In genomic region chr1:54986248-54986647, GRCm38 (mm10) we compare ENCODE assay signal across 20 mouse cellular contexts. TPM values are rescaled to one million over a fixed set of nuclear protein-coding genes. Genes with fewer than 3 reads are reported as not detected.
DNase-seq lines count a peak whose midpoint lies in the region; ATAC-seq and TF ChIP-seq lines count a peak whose summit lies in the region.
"Had no signal": no experiment of that assay in that cellular context is flagged by ENCODE, and none has a peak within 500 bp of the region (broad histone marks: within the 10 kb centered on the region; RNA-seq: fewer than 3 reads in every experiment).

No protein-coding gene starts in this region.

- H3K27me3 ChIP-seq in midbrain, embryonic 11.5 days (ENCODE audit: control insufficient read depth, insufficient read depth, low read length) = no peaks in the 10 kb centered on the region
- no peaks in the 10 kb centered on the region for H3K27me3 ChIP-seq in midbrain, postnatal 0 days (ENCODE audit: insufficient read depth, low read length)
- H3K27me3 ChIP-seq: embryonic facial prominence, embryonic 12.5 days; forebrain, embryonic 13.5 days; forebrain, embryonic 15.5 days had no signal

- H3K4me1 ChIP-seq in midbrain, embryonic 11.5 days (ENCODE audit: control insufficient read depth, insufficient read depth, low read length) = no peaks in the 10 kb centered on the region
- H3K4me1 ChIP-seq in midbrain, postnatal 0 days (ENCODE audit: insufficient read depth, low read length) = no peaks in the 10 kb centered on the region
- H3K4me1 ChIP-seq: embryonic facial prominence, embryonic 10.5 days; forebrain, embryonic 13.5 days; forebrain, embryonic 15.5 days had no signal

- no peak overlapping the region for H3K9ac ChIP-seq in midbrain, embryonic 11.5 days (ENCODE audit: low read length)
- H3K9ac ChIP-seq in midbrain, postnatal 0 days (replicated peaks; ENCODE audit: low read length, poor library complexity, severe bottlenecking) = no peak overlapping the region
- H3K9ac ChIP-seq: embryonic facial prominence, embryonic 12.5 days; forebrain, embryonic 13.5 days; forebrain, embryonic 15.5 days; forebrain, postnatal 0 days had no signal

- no peak overlapping the region for H3K4me2 ChIP-seq in midbrain, embryonic 11.5 days
- H3K4me2 ChIP-seq in midbrain, postnatal 0 days (ENCODE audit: low read depth, low read length, poor library complexity, severe bottlenecking) = no peak overlapping the region
- H3K4me2 ChIP-seq: embryonic facial prominence, embryonic 12.5 days; forebrain, embryonic 13.5 days; forebrain, embryonic 15.5 days had no signal

- no peak overlapping the region for H3K27ac ChIP-seq in midbrain, embryonic 11.5 days (ENCODE audit: low read depth, low read length)
- H3K27ac ChIP-seq in midbrain, postnatal 0 days (ENCODE audit: low read depth, low read length) = no peak overlapping the region
- H3K27ac ChIP-seq: embryonic facial prominence, embryonic 10.5 days; embryonic facial prominence, embryonic 12.5 days; forebrain, embryonic 13.5 days; forebrain, embryonic 15.5 days had no signal

- WGBS in midbrain, embryonic 11.5 days = 95% methylated on average over 5 of the region's 5 CpGs
- 96% methylated on average over 5 of the region's 5 CpGs for WGBS in midbrain, postnatal 0 days

- no peak overlapping the region for H3K4me3 ChIP-seq in midbrain, embryonic 11.5 days (ENCODE audit: low read depth, low read length)
- no peak overlapping the region for H3K4me3 ChIP-seq in midbrain, postnatal 0 days (ENCODE audit: low read depth, low read length)
- H3K4me3 ChIP-seq: embryonic facial prominence, embryonic 10.5 days; embryonic facial prominence, embryonic 12.5 days; forebrain, embryonic 13.5 days; forebrain, embryonic 15.5 days had no signal

- peaks cover 16% of the 10 kb centered on the region for H3K36me3 ChIP-seq in midbrain, embryonic 11.5 days (ENCODE audit: control insufficient read depth, insufficient read depth, low read length)
- H3K36me3 ChIP-seq in midbrain, postnatal 0 days (ENCODE audit: insufficient read depth, low read length) = peaks cover 17% of the 10 kb centered on the region

- no peak for TF ChIP-seq CTCF in midbrain, postnatal 0 days (IDR thresholded peaks at IDR 0.05)

- ATAC-seq in midbrain, embryonic 11.5 days (ENCODE audit: low FRiP score) = no peak
- no peak for ATAC-seq in midbrain, postnatal 0 days (ENCODE audit: low FRiP score)
- ATAC-seq: CD4-positive, CD25-positive, alpha-beta regulatory T cell, adult 4 months; forebrain, embryonic 13.5 days; forebrain, embryonic 15.5 days; forebrain, postnatal 0 days had no signal

- DNase-seq in heart, adult 11 months = peak; percentile 81
- DNase-seq in heart, adult 8-10 months (ENCODE audit: low spot score) = no peak
- peak; percentile 89 for DNase-seq in midbrain, embryonic 11.5 days (ENCODE audit: low spot score, missing footprints)
- no peak for DNase-seq in midbrain, postnatal 0 days (ENCODE audit: low spot score)
- DNase-seq in layer of hippocampus, postnatal 10 days (ENCODE audit: low spot score in 2 of 2) = no peak
- DNase-seq: adrenal gland, adult 2 months; adrenal gland, postnatal 10 days; adrenal gland, postnatal 25 days; B cell, adult 2 months; cerebellum, adult 11-12 months; cerebellum, adult 2 months; cerebellum, adult 9-10 months; cerebellum, postnatal 10 days; cerebellum, postnatal 25 days; forebrain, postnatal 0 days had no signal

- no peaks in the 10 kb centered on the region for H3K9me3 ChIP-seq in midbrain, embryonic 11.5 days (ENCODE audit: control insufficient read depth, low read length)
- no peaks in the 10 kb centered on the region for H3K9me3 ChIP-seq in midbrain, postnatal 0 days (ENCODE audit: low read length)
- H3K9me3 ChIP-seq: embryonic facial prominence, embryonic 10.5 days; embryonic facial prominence, embryonic 12.5 days; forebrain, embryonic 13.5 days; forebrain, embryonic 15.5 days had no signal

RNA-seq across cellular contexts. Expression of gene Sf3b1, which starts 41.0 kb away (rescaled TPM):
- total RNA-seq in heart, adult 8-10 months (2022) = 10 to 100 TPM; 64.1 to 82.3 (median 73.5) TPM
- polyA plus RNA-seq in midbrain, embryonic 11.5 days (2014; fragmentation: Nextera tagmentation; extraction: Ambion mirVana) = 365 and 366 TPM in 2 replicates
- total RNA-seq in midbrain, postnatal 0 days (2014; rRNA removed) = 171 and 262 TPM in 2 replicates
- 250 and 282 TPM in 2 replicates for polyA plus RNA-seq in midbrain, postnatal 0 days (2015; fragmentation: Nextera tagmentation; extraction: Ambion mirVana)
- total RNA-seq in layer of hippocampus, postnatal 10 days (2021) = 100 to 1,000 TPM; 168 to 180 TPM

Comparison
In these comparisons a context has a peak if more than half of its experiments do, and no peak if none do; other contexts are left out.
1. DNase-seq: peak in heart, adult 11 months (single experiment) and midbrain, embryonic 11.5 days (single experiment); none in heart, adult 8-10 months (single experiment), midbrain, postnatal 0 days (single experiment) and layer of hippocampus, postnatal 10 days (0 of 2).